Mouse (Mus musculus) CD4-positive helper T cell, adult 2 months (primary cell): ENCODE data around the gene Btaf1.
"Not testable (repeated sequence)": the region's sequence is repeated elsewhere in the genome, so short reads cannot be mapped to it uniquely, and the experiment has no call there.

ENCODE experiments used
- DNase-seq: peaks from one replicate; pipeline ENCODE4 v3.0.0-alpha.2; 2012; ENCODE audit warnings: low read depth, missing footprints, low spot score

Gene Btaf1

DNA sequence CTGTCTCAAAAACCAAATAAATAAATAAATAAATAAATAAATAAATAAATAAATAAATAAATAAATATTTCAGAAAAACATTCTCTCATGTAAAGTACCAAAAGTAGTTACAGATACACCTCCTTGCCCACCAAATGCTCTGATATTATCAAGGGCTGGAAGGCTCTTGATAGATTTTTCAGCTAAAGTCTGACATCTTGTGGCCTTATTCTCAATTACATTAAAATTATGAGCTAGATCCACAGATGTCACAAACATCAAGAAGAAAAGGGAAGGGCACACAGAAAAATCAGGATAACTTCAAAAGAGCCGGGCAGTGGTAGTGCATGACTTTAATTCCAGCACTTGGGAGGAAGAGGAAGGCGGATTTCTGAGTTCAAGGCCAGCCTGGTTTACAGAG lies 3.9 kb upstream of the Btaf1 start:
- peak; percentile 55 for DNase-seq

DNA sequence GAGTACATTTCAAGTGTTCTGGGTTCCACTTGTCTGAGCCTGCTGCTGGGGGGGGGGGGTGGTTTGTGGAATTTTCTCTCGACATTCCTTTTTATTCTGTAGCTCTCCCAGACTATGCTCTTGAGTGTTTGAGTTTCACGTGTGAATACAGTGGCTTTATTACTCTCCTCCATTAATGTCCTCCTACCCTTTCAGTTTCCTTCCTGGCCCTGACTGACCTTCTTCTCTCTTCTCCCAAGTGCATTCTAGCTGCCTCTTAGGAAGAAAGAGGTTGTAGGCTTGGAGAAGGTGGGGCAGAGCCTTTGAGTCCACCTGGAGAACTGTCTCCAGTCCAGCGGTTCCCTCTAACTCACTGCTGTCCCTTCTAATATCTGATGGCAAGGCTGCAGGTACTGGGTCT lies 2.9 kb upstream of the Btaf1 start:
- no peak for DNase-seq

- DNase-seq = peak; percentile 49
These were observed 816 bp downstream of the Btaf1 start for GRCm38 (mm10) chr19:36926553-36927236.

DNA sequence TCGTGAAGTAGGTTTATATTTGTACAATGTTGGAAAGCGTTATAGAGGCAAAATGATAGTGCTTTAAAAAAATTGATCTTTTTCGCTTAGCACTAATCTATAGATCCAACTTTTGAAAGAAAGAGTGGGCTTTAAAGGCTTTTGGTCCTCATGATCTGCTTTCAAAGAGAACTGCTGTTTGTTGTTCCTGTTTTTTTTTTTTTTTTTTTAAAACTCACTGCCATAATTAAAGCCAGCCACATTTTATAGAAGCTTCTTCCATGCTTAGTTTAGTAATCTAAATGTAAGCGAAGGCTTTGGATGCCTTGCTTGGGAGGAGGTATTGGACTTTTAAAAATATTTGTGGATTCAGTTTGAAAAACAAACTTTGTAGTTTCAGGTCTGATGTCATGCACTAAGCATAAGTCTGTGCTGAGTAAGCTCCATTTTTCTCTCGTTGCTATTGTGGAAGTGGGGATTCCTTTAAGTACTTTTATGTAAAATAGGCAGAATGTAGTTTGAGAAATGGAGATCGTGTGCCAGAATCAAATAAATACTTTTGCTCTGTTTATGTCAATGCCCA lies 2.0 kb downstream of the Btaf1 start:
- no peak for DNase-seq

- DNase-seq = no peak
These were observed 3.9 kb downstream of the Btaf1 start for GRCm38 (mm10) chr19:36929816-36930215.

- DNase-seq = no peak
These were observed 6.2 kb downstream of the Btaf1 start for GRCm38 (mm10) chr19:36932097-36932496.

- peak; percentile 34 for DNase-seq
These were observed 6.7 kb downstream of the Btaf1 start for GRCm38 (mm10) chr19:36932613-36933012.

GRCm38 (mm10) chr19:36936285-36936684 lies 10.4 kb downstream of the Btaf1 start:
- DNase-seq = no peak

GRCm38 (mm10) chr19:36938008-36938407 lies 12.1 kb downstream of the Btaf1 start:
- no peak for DNase-seq

DNA sequence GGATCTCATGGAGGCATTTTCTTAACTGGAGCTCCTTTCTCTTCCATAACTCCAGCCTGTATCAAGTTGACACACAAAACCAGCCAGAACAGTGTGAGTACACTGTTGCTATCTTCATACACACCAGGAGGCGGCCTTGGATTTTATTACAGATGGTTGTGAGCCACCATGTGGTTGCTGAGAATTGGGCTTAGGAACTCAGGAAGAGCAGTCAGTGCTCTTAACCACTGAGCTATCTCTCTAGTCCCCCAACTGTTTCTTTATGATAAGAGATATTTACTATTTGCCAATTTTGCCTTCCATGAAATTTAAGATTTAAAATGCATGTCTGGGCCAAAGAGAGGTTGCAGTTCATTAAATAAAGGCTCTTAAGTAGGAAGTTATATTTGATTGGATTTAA lies 14.2 kb downstream of the Btaf1 start:
- DNase-seq = no peak

- no peak for DNase-seq
These were observed 27.8 kb downstream of the Btaf1 start for GRCm38 (mm10) chr19:36953637-36954206.

DNA sequence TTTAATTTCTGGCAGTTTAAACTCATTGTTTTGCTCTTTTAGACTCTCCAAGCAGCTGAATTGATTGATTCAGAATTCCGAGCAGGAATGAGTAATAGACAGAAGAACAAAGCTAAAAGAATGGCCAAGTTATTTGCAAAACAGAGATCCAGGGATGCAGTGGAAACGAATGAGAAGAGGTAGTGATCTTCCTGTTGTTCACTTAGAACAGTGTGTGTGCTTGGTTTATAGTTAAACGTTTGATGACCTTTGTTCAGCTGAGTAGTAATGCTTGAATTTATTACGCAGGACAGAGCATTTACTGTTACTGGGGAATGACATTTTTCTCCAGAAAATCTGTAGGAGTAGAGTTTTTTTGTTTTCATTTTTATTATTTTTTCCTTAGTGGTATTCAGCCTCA lies 32.5 kb downstream of the Btaf1 start:
- DNase-seq = no peak

- no peak for DNase-seq
These were observed 35.4 kb downstream of the Btaf1 start for GRCm38 (mm10) chr19:36961320-36961719.

- not testable (repeated sequence) for DNase-seq
These were observed 36.8 kb downstream of the Btaf1 start for GRCm38 (mm10) chr19:36962544-36963260.

- DNase-seq = no peak
These were observed 78.7 kb downstream of the Btaf1 start for GRCm38 (mm10) chr19:37004557-37004956.

DNA sequence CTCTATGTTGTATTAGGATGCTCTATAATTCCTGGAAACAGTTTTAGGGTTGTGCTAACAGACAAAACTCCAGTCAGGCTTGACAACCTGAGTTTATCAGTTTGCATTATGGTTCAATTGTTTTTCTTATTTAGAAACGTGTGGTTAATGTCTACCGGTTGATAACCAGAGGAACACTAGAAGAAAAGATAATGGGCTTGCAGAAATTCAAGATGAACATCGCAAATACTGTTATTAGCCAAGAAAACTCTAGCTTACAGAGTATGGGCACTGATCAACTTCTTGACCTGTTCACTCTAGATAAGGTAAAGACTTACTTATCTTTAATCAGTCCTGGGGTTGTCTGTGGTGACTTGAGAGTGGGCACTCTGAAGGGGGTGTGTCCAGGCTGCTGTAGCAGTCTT lies 84.0 kb downstream of the Btaf1 start:
- no peak for DNase-seq

- no peak for DNase-seq
These were observed 87.6 kb downstream of the Btaf1 start for GRCm38 (mm10) chr19:37013461-37013860.

DNA sequence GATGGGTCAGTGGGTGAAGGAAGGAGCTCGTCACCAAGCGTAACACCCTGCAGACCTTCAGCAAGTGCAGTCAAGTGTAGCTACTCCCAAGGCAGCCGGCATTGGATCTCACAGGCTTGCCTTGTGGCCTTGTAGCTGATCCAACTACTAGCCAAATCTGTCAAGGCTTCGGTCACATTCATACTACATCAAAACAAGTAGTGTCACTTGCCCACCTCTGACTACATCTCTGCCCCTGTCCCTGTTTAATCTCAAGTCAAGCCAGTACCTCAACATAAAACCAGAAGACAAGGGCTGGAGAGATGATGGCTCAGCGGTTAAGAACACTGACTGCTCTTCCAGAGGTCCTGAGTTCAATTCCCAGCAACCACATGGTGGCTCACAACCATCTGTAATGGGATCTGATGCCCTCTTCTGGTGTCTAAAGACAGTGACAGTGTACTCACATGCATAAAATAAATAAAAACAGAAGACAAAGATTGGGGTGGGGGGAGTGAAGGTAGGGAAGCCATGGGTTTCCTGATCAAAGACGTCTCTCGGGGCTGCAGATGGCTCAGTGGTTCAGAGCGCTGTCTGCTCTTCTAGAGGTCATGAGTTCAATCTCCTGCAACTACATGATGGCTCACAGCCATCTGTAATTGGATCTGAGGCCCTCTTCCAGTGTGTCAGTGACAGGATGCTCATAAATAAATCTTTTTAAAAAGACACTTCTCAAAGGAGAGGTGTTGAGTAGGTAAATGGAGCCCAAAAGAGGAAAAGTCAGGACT lies 88.5 kb downstream of the Btaf1 start:
- no peak for DNase-seq

DNA sequence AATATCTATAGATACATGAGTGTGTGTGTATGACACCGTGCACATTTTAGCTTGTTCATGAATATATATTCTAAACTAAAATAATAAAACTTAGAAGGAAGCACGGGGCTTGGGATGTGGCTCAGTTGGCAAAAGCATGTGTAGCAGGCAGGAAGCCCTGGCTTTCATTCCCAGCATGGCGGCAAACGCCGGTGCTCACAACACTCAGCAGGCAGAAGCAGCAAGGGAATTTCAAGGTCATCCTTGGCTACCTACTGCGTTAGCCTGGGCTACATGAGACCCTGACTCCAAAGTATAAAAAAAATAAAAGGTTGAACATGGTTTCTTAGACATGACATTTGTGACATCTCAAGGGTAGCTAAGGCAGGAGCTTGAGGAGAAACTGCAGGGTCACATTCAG lies 91.0 kb downstream of the Btaf1 start:
- DNase-seq = no peak

- peak; percentile 77 for DNase-seq
These were observed 92.5 kb downstream of the Btaf1 start for GRCm38 (mm10) chr19:37018411-37018810.

- DNase-seq = peak; percentile 7
These were observed 93.1 kb downstream of the Btaf1 start for GRCm38 (mm10) chr19:37018931-37019330.

GRCm38 (mm10) chr19:37020531-37020930 lies 94.7 kb downstream of the Btaf1 start:
- no peak for DNase-seq
